Mouse (Mus musculus) stomach, embryonic 15.5 days (tissue): ENCODE measurements around the gene Eepd1. TPM values are rescaled to one million over a fixed set of nuclear protein-coding genes. Genes with fewer than 3 reads are reported as not detected.
A peak's percentile ranks its signal among the peaks of the same experiment; 100 is the strongest.

ENCODE experiments used
- ATAC-seq: fragments of 200-750 bp; cut with Nextera tagmentation; 2 replicates; pipeline ENCODE4 v1.8.0; 2017; ENCODE audit warnings: low read depth, moderate number of reproducible peaks, moderate TSS enrichment; ENCODE audit not compliant: insufficient read depth, low FRiP score
- H3K27ac ChIP-seq: fragments of 300-500 bp; sonication (generic); 2 replicates; pipeline ENCODE4 v1.5.1; 2015; ENCODE audit warnings: mild to moderate bottlenecking, inconsistent platforms
- H3K27me3 ChIP-seq: fragments of 300-500 bp; sonication (generic); replicated peaks from 2 replicates; pipeline ENCODE4 v1.6.1; 2015; ENCODE audit warnings: inconsistent platforms
- H3K36me3 ChIP-seq: fragments of 300-500 bp; sonication (generic); 2 replicates; pipeline ENCODE4 v1.6.1; 2015; ENCODE audit warnings: inconsistent platforms
- H3K4me1 ChIP-seq: fragments of 300-500 bp; sonication (generic); 2 replicates; pipeline ENCODE4 v1.6.1; 2015; ENCODE audit warnings: inconsistent platforms
- H3K4me2 ChIP-seq: fragments of 300-500 bp; sonication (generic); 2 replicates; pipeline ENCODE4 v1.6.1; 2015; ENCODE audit warnings: mild to moderate bottlenecking, inconsistent platforms
- H3K4me3 ChIP-seq: fragments of 300-500 bp; sonication (generic); replicated peaks from 2 replicates; pipeline ENCODE4 v1.5.1; 2015; ENCODE audit warnings: inconsistent platforms
- H3K9ac ChIP-seq: fragments of 300-500 bp; sonication (generic); 2 replicates; pipeline ENCODE4 v1.6.1; 2015; ENCODE audit warnings: inconsistent platforms
- H3K9me3 ChIP-seq: fragments of 300-500 bp; sonication (generic); 2 replicates; pipeline ENCODE4 v1.6.1; 2016; ENCODE audit warnings: inconsistent platforms
- WGBS: fragments of 180-500 bp; shearing (Covaris S2); methylation state at CpG from one replicate; pipeline ENCODE4 v1.1.7; 2015; 5-methylcytosine and 5-hydroxymethylcytosine counted together
- polyA plus RNA-seq: library from polyadenylated mRNA; unstranded; fragments of >200 nt; fragmentation: Nextera tagmentation; extraction: Ambion mirVana; gene quantifications from 2 replicates; pipeline ENCODE4 v1.2.1, GENCODE M21; 2015

Eepd1 gene
- polyA plus RNA-seq, 1 experiment from 2014 or later = 10.0 TPM

DNA sequence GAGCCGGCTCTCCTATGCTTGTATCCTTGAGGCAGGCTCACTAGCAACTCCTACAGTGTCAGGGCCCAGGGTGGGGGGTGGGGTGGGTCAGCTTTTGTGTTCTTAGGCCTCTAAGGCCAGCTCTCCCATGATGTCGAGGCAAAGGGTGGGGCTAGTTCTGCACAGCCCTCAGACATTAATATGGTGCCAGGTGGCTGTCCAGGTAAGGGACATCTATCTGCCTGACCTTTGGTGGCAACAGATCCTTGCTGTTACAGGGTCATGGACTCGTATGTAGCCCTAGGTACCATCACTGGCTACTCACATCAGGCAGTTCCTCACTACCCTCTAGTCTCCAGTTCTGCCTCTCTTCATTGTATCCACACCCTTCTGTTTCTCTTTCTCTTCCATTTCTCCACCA, 87.4 kb downstream of the Eepd1 start:
- no peak for ATAC-seq

DNA sequence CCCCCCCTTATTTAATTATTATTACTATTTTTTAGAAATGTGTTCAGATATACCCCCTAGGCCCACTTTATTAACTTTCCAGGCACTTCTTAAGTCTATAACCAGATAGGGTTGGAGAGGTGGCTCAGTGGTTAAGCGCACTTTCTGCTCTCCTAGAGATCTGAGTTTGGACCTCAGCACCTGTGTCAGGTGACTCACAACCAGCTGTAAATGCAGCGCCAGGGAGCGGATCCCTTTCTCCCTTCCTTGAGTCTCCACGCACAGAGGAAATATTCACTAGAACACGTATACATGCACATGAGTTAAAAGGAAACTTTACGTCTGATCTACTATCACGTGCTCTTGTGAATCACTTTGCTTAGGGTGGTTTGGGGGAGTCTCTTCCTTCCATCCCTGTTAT, 88.7 kb downstream of the Eepd1 start:
- Histone ChIP-seq H3K4me3 (no peak overlapping the region), H3K4me1 (peaks cover 2% of the 10 kb centered on the region; the same call in 1 of the 2 replicates), H3K9ac (no peak overlapping the region), H3K9me3 (no peaks in the 10 kb centered on the region), H3K27ac (no peak overlapping the region), H3K36me3 (no peaks in the 10 kb centered on the region), H3K4me2 (no peak overlapping the region), H3K27me3 (no peaks in the 10 kb centered on the region)
- 87% methylated on average over 7 of the region's 7 CpGs for whole genome bisulfite sequencing
- no peak for ATAC-seq

More for the DNA sequence above, 87.4 kb downstream of the Eepd1 start:
- no peaks in the 10 kb centered on the region for H3K9me3 ChIP-seq
- H3K27me3 ChIP-seq = no peaks in the 10 kb centered on the region
- H3K36me3 ChIP-seq = no peaks in the 10 kb centered on the region
- H3K4me3 ChIP-seq = no peak overlapping the region
- H3K9ac ChIP-seq = no peak overlapping the region
- WGBS = 71% methylated on average over 3 of the region's 3 CpGs
- H3K4me1 ChIP-seq = peaks cover under 1% of the 10 kb centered on the region; the same call in 1 of the 2 replicates
- no peak overlapping the region for H3K4me2 ChIP-seq
- no peak overlapping the region for H3K27ac ChIP-seq

DNA sequence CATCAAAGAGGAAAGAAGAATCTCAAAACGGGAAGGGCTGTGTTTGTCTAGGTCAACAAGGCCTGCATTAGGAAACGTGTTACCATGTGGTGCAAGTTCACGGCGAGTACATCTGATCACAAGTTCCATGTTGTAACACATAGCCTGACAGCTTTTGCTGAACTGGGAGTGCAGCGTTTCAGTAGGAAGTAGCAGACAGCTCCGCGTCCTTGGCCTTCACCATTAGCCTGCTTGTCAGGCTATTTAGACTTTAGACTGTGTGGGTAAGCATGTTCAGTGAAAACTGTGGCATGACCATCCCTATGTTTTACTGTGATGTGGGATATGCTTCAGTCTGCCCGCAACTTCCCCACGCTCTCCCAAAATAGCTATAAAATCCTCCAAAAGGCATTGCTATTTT, 89.1 kb downstream of the Eepd1 start:
- no peaks in the 10 kb centered on the region for H3K36me3 ChIP-seq
- no peak for ATAC-seq

DNA sequence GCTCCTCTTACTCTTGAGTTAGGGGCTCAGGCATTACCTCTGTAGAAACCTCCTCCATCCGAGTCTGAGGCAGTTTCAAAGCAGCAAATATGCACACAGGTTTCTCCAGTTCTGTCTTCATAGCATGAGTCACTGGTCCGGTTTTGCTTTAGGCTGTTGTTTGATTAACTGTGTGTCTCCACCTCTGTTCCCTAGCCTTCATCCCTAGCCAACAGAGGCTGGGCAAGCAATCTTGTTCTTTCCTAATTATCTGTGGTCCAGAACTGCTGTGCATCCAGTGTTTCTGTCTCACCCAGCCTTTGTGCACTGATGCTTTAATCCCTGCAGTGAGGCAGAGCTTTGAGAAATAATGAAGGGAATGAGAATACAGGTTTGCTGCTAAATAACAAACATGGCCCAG, 90.0 kb downstream of the Eepd1 start:
- H3K9me3 ChIP-seq = no peaks in the 10 kb centered on the region
- ATAC-seq = no peak; the same call in 1 of the 2 replicates
- H3K27ac ChIP-seq = peak overlapping the region; percentile 69

More for the DNA sequence above, 89.1 kb downstream of the Eepd1 start:
- no peaks in the 10 kb centered on the region for H3K27me3 ChIP-seq
- 75% methylated on average over 9 of the region's 9 CpGs for WGBS
- H3K9me3 ChIP-seq = no peaks in the 10 kb centered on the region
- H3K4me2 ChIP-seq = no peak overlapping the region
- peaks cover 2% of the 10 kb centered on the region; the same call in 1 of the 2 replicates for H3K4me1 ChIP-seq
- H3K27ac ChIP-seq = 0 out of 2 replicates have a peak overlapping the region, but pooled peaks have one; percentile 69
- no peak overlapping the region for H3K4me3 ChIP-seq
- no peak overlapping the region for H3K9ac ChIP-seq

DNA sequence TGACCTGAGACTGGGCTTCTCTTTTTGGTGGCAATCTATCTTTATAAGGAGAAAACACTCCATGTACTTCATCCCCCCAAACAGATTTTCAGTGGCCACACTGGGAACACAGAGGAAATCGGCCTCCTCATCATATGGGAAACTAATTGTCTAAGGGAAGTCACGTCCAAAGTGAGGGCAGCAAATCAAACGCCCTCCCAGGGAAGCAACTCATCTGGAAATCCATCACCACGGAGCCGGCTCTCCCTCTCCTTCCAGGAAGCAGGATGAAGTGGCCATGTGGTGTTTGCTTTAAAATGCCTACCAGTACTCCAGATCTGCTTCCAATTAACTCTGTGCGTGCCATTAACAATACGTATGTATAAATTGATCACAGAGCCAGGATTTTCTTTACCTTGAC, 92.4 kb downstream of the Eepd1 start:
- no peaks in the 10 kb centered on the region for H3K9me3 ChIP-seq
- ATAC-seq = no peak
- 36% methylated on average over 7 of the region's 7 CpGs for WGBS
- peaks cover 5% of the 10 kb centered on the region; the same call in 1 of the 2 replicates for H3K4me1 ChIP-seq
- H3K4me2 ChIP-seq = no peak overlapping the region
- no peak overlapping the region for H3K27ac ChIP-seq
- H3K4me3 ChIP-seq = no peak overlapping the region
- H3K9ac ChIP-seq = no peak overlapping the region
- H3K27me3 ChIP-seq = no peaks in the 10 kb centered on the region
- no peaks in the 10 kb centered on the region for H3K36me3 ChIP-seq

More for the DNA sequence above, 90.0 kb downstream of the Eepd1 start:
- Histone ChIP-seq H3K4me3 (no peak overlapping the region), H3K36me3 (no peaks in the 10 kb centered on the region), H3K4me2 (no peak overlapping the region), H3K9ac (no peak overlapping the region), H3K27me3 (no peaks in the 10 kb centered on the region), H3K4me1 (peaks cover 2% of the 10 kb centered on the region; the same call in 1 of the 2 replicates)
- WGBS = 30% methylated on average over 2 of the region's 2 CpGs

DNA sequence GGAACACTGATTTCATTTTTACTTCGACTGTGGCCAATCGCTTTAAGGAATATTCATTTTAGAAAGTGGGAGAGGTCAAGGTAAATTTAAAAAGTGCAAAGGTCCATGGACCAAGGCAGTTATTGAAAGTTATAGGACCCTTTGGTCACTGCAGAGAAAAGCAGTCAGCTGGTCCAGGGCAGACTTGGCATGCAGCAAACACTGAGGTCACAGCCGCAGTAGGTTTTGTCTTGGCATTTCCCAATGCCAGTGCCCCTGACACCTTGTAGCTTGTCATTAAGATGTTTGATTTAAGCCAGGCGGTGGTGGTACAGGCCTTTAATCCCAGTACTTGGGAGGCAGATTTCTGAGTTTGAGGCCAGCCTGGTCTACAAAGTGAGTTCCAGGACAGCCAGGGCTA, 92.8 kb downstream of the Eepd1 start:
- no peaks in the 10 kb centered on the region for H3K9me3 ChIP-seq
- H3K27me3 ChIP-seq = no peaks in the 10 kb centered on the region
- no peak for ATAC-seq
- H3K27ac ChIP-seq = no peak overlapping the region
- H3K4me2 ChIP-seq = no peak overlapping the region
- H3K9ac ChIP-seq = no peak overlapping the region
- no peaks in the 10 kb centered on the region for H3K36me3 ChIP-seq
- peaks cover 5% of the 10 kb centered on the region; the same call in 1 of the 2 replicates for H3K4me1 ChIP-seq
- 85% methylated on average over 4 of the region's 4 CpGs for WGBS
- H3K4me3 ChIP-seq = no peak overlapping the region

DNA sequence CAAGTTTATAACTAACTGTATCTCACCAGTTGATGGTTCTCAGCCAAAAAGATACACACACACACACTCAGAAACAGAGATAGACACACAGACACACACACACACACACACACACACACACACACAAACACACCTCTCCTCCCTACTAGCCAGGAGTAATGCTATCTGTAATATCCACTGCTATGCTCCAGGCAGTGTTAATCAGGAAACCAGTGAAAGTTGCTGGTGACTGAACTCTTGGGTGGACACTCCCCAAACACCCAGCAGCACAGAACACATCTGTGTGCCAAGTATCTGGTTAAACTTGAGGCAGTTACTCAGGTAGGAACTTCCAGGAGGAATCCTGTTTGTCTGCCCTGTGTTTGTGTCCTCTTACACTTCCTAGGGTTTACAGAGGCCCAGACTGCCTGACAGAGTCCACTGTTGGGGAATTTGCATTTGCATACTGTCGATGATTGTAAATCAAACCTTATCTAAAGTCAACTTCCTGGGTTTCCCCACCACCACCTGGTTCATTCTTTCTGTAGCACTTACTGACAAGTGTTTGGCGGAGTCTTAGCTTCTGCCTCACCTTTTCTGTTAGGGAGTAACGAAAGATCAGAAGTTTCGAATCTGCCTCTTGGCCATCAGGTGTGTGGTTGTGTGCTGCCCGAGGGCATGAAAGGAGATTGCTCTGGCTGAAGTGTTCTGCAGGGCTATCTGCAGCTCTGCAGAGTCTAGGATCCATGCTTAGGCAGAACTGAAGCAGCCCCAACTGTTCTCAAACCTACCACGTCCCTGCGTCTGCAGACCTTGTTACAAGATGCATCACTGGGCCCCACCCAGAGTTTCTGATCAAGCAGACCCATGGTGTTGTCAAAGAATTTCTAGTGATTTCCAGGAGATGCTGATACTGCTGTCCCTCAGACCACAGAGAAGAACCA, 97.6 kb downstream of the Eepd1 start:
- Histone ChIP-seq H3K9ac (no peak overlapping the region), H3K27ac (peak overlapping the region; percentile 41; the same call in 1 of the 2 replicates), H3K36me3 (no peaks in the 10 kb centered on the region), H3K4me2 (no peak overlapping the region), H3K4me3 (no peak overlapping the region), H3K9me3 (no peaks in the 10 kb centered on the region), H3K27me3 (no peaks in the 10 kb centered on the region), H3K4me1 (peaks cover 3% of the 10 kb centered on the region; the same call in 1 of the 2 replicates)
- 56% methylated on average over 7 of the region's 7 CpGs for WGBS
- peak; percentile 78 for ATAC-seq

DNA sequence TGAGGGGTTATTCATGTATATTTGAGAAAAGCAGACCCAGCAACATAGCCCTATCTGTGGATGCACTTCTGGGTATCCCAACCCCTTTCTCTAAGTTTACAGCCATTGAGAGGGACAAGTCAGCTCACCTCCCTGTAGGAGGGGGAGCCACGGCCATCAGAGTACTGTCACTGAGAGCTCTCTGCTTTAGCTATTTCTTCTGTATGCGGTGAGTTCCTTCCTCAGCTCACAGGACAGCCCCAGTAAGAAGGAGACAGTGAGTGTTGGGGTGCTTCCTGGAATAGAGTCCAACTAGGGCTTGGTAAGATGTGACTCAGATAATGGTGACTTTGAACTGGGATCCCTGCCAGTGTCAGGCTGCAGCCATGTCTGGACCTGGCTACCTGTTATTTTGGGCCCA, 102.3 kb downstream of the Eepd1 start:
- no peak overlapping the region for H3K9ac ChIP-seq
- H3K9me3 ChIP-seq = no peaks in the 10 kb centered on the region
- no peaks in the 10 kb centered on the region for H3K27me3 ChIP-seq
- H3K4me2 ChIP-seq = no peak overlapping the region
- H3K36me3 ChIP-seq = no peaks in the 10 kb centered on the region
- H3K27ac ChIP-seq = no peak overlapping the region
- no peak for ATAC-seq
- 87% methylated on average over 2 of the region's 2 CpGs for WGBS
- no peaks in the 10 kb centered on the region for H3K4me1 ChIP-seq
- no peak overlapping the region for H3K4me3 ChIP-seq

DNA sequence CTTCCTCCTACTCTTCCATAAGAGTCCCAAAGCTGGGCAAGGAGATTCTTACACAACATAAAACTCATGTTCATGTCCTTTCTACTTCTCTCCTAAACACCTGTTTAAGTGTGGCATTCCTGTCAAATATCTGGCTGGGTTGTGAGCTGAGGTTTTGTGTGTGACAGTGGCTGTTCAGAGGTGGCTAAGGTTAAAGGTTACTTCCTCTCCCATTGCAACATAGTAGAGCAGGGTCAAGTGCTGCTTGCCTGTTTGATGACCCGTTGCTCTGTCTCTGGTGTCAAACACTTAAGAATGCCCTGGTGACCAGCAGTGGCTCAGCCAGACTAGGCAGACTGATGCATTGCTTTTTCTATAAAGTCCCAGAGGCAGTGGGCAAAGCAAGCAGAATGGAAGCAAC, 104.3 kb downstream of the Eepd1 start:
- H3K9me3 ChIP-seq = no peaks in the 10 kb centered on the region
- H3K36me3 ChIP-seq = no peaks in the 10 kb centered on the region
- no peaks in the 10 kb centered on the region for H3K27me3 ChIP-seq
- no peak overlapping the region for H3K4me2 ChIP-seq
- H3K4me3 ChIP-seq = no peak overlapping the region
- no peak overlapping the region for H3K9ac ChIP-seq
- H3K4me1 ChIP-seq = no peaks in the 10 kb centered on the region
- H3K27ac ChIP-seq = no peak overlapping the region
- ATAC-seq = no peak
- WGBS = 52% methylated on average over 1 of the region's 1 CpGs

DNA sequence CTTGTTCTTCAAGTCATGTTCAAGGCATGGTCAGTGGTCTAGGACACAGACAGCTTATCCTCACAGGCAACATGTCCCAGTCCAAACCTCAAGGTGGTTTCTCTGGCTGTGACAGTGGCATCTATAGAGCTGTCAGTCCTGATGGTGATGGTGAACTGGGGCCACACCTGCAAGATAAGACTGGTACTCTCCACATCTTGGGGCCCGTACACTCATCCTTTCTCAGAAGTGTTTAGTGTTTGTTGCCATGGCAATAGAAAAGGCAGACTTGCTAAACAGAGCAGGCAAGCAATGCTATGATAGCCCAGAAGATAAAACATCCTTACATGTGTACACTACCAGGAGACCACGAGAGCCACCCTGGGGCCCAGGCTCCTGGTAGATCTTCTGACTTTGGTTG, 107.2 kb downstream of the Eepd1 start:
- Histone ChIP-seq H3K4me2 (no peak overlapping the region), H3K27me3 (no peaks in the 10 kb centered on the region), H3K4me3 (no peak overlapping the region), H3K4me1 (0 out of 2 replicates have a peak, but pooled peaks cover 10% of the 10 kb centered on the region), H3K9ac (no peak overlapping the region), H3K36me3 (no peaks in the 10 kb centered on the region), H3K27ac (no peak overlapping the region), H3K9me3 (no peaks in the 10 kb centered on the region)
- ATAC-seq = no peak
- WGBS = 75% methylated on average over 2 of the region's 2 CpGs

DNA sequence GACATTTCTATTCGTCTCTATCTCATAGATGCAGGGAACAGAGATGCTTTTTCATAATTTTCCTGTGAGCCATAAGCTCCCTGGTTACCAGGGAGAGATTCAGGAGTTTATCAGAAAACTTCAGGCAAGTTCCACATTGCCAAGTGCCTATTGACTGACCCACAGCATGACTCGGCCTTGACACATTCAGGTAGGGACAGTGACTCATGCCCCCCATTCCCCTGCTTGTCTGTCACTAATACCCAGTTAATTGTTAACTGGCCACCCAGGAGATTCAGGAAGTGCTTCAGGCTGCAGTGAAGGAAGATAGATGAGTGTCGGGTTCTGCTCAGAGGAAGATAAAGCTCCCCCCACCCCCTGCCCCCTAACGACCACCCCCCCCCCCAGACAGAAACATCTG, 109.4 kb downstream of the Eepd1 start:
- ATAC-seq = no peak
- 36% methylated on average over 4 of the region's 4 CpGs for WGBS
- H3K27ac ChIP-seq = no peak overlapping the region

More for the DNA sequence above, 109.4 kb downstream of the Eepd1 start:
- Histone ChIP-seq H3K9ac (no peak overlapping the region), H3K36me3 (no peaks in the 10 kb centered on the region), H3K4me3 (no peak overlapping the region), H3K4me2 (no peak overlapping the region), H3K4me1 (0 out of 2 replicates have a peak, but pooled peaks cover 10% of the 10 kb centered on the region), H3K9me3 (no peaks in the 10 kb centered on the region), H3K27me3 (no peaks in the 10 kb centered on the region)
